Mouse (Mus musculus): ENCODE measurements at regions not wholly inside any gene's neighbourhood (a gene's known extent, or its start where the extent isn't known, plus 50 kb on each side); places are given as distances from the start of the nearest gene placed in this dataset.

- Histone ChIP-seq H3K9ac (ENCODE audit: insufficient read depth, low read depth, low read length, poor library complexity, severe bottlenecking) (no peak overlapping the region), H3K9me3 (ENCODE audit: control insufficient read depth, insufficient read depth, low read depth, low read length) (no peaks in the 10 kb centered on the region; the same call in 1 of the 2 replicates), H3K27ac (ENCODE audit: insufficient read depth, low read depth, low read length, poor library complexity, severe bottlenecking) (no peak overlapping the region), H3K36me3 (ENCODE audit: control insufficient read depth, insufficient read depth, low read length, poor library complexity, severe bottlenecking) (no peaks in the 10 kb centered on the region), H3K4me3 (ENCODE audit: insufficient read depth in 1 of 2, low read depth in 1 of 2, low read length in 2 of 2, poor library complexity in 1 of 2, severe bottlenecking in 1 of 2) (no peak overlapping the region), H3K4me1 (ENCODE audit: control insufficient read depth in 2 of 2, insufficient read depth in 2 of 2, low read length in 2 of 2, poor library complexity in 1 of 2) (peaks cover 11 to 27% of the 10 kb centered on the region in 2 experiments)
- TF ChIP-seq CHD2 (IDR thresholded peaks at IDR 0.05; ENCODE audit: low read depth, low read length) (no peak), ZC3H11A (IDR thresholded peaks at IDR 0.05; ENCODE audit: borderline replicate concordance, low read depth, low read length) (no peak), ZNF384 (IDR thresholded peaks at IDR 0.05; ENCODE audit: low read depth, low read length) (no peak), HCFC1 (IDR thresholded peaks at IDR 0.05; ENCODE audit: borderline replicate concordance, insufficient read depth, low read length) (no peak), MAFK (IDR thresholded peaks at IDR 0.05; ENCODE audit: insufficient read depth, low read depth, low read length) (no peak)
- in situ Hi-C loops (cut with MboI; ENCODE audit: low sequenced_read_pairs in 2 of 2, unreplicated experiment in 2 of 2) = no loop called here
- DNase-seq (ENCODE audit: low read depth, low spot score) = no peak
Measured at GRCm38 (mm10) chr1:88610810-88611209, 91.2 kb downstream of the Arl4c start.

GRCm38 (mm10) chr1:88608826-88609225 lies 93.2 kb downstream of the Arl4c start:
- H3K27ac ChIP-seq (ENCODE audit: insufficient read depth, low read depth, low read length, poor library complexity, severe bottlenecking) = peak overlapping the region; percentile 90
- H3K9ac ChIP-seq (ENCODE audit: insufficient read depth, low read depth, low read length, poor library complexity, severe bottlenecking) = peak overlapping the region; percentile 62; the same call in 1 of the 2 replicates
- DNase-seq (ENCODE audit: low read depth, low spot score) = peak; percentile 56
- no peaks in the 10 kb centered on the region for H3K36me3 ChIP-seq (ENCODE audit: control insufficient read depth, insufficient read depth, low read length, poor library complexity, severe bottlenecking)
- in situ Hi-C loops (cut with MboI; ENCODE audit: low sequenced_read_pairs in 2 of 2, unreplicated experiment in 2 of 2) = no loop called here
- TF ChIP-seq HCFC1 (IDR thresholded peaks at IDR 0.05; ENCODE audit: borderline replicate concordance, insufficient read depth, low read length) (no peak), CHD2 (IDR thresholded peaks at IDR 0.05; ENCODE audit: low read depth, low read length) (no peak; the same call in 1 of the 2 replicates), ZNF384 (IDR thresholded peaks at IDR 0.05; ENCODE audit: low read depth, low read length) (no peak), MAFK (IDR thresholded peaks at IDR 0.05; ENCODE audit: insufficient read depth, low read depth, low read length) (no peak), ZC3H11A (IDR thresholded peaks at IDR 0.05; ENCODE audit: borderline replicate concordance, low read depth, low read length) (no peak)
- peak overlapping the region; percentile 45 to 46; a peak in 3 of 4 replicates for H3K4me3 ChIP-seq (ENCODE audit: insufficient read depth in 1 of 2, low read depth in 1 of 2, low read length in 2 of 2, poor library complexity in 1 of 2, severe bottlenecking in 1 of 2)
- H3K4me1 ChIP-seq (ENCODE audit: control insufficient read depth in 2 of 2, insufficient read depth in 2 of 2, low read length in 2 of 2, poor library complexity in 1 of 2) = peaks cover 11 to 32% of the 10 kb centered on the region in 2 experiments
- no peaks in the 10 kb centered on the region; the same call in 1 of the 2 replicates for H3K9me3 ChIP-seq (ENCODE audit: control insufficient read depth, insufficient read depth, low read depth, low read length)

DNA sequence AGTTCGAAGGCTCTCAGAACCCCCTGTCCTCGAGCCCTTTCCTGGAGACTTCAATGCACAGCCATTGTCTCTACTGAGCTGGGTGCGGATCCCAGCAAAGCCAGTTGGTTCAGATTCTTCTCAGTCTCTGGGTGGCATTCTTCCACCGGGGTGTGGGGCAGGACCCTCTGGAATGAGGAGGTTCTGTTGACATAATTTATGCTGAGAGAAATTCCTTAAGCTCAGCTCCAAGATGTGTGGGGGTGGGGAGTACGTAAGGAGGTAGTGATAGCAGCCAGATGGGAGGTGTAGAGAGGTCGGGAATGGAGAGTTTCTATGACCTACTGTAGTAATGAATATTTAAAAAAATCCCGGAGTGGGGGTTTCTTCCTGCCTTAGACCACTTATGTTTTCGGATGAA lies 93.8 kb downstream of the Arl4c start:
- no peaks in the 10 kb centered on the region for H3K36me3 ChIP-seq (ENCODE audit: control insufficient read depth, insufficient read depth, low read length, poor library complexity, severe bottlenecking)
- H3K27ac ChIP-seq (ENCODE audit: insufficient read depth, low read depth, low read length, poor library complexity, severe bottlenecking) = peak overlapping the region; percentile 15; the same call in 1 of the 2 replicates
- in situ Hi-C loops (cut with MboI; ENCODE audit: low sequenced_read_pairs in 2 of 2, unreplicated experiment in 2 of 2) = no loop called here
- no peak for DNase-seq (ENCODE audit: low read depth, low spot score)
- no peaks in the 10 kb centered on the region; the same call in 1 of the 2 replicates for H3K9me3 ChIP-seq (ENCODE audit: control insufficient read depth, insufficient read depth, low read depth, low read length)
- TF ChIP-seq ZC3H11A (IDR thresholded peaks at IDR 0.05; ENCODE audit: borderline replicate concordance, low read depth, low read length) = no peak
- TF ChIP-seq CHD2 (IDR thresholded peaks at IDR 0.05; ENCODE audit: low read depth, low read length) = peak; percentile 74; the same call in 1 of the 2 replicates
- peak overlapping the region; percentile 45 to 46; a peak in 3 of 4 replicates for H3K4me3 ChIP-seq (ENCODE audit: insufficient read depth in 1 of 2, low read depth in 1 of 2, low read length in 2 of 2, poor library complexity in 1 of 2, severe bottlenecking in 1 of 2)
- peaks cover 9 to 32% of the 10 kb centered on the region in 2 experiments for H3K4me1 ChIP-seq (ENCODE audit: control insufficient read depth in 2 of 2, insufficient read depth in 2 of 2, low read length in 2 of 2, poor library complexity in 1 of 2)
- no peak overlapping the region for H3K9ac ChIP-seq (ENCODE audit: insufficient read depth, low read depth, low read length, poor library complexity, severe bottlenecking)

DNA sequence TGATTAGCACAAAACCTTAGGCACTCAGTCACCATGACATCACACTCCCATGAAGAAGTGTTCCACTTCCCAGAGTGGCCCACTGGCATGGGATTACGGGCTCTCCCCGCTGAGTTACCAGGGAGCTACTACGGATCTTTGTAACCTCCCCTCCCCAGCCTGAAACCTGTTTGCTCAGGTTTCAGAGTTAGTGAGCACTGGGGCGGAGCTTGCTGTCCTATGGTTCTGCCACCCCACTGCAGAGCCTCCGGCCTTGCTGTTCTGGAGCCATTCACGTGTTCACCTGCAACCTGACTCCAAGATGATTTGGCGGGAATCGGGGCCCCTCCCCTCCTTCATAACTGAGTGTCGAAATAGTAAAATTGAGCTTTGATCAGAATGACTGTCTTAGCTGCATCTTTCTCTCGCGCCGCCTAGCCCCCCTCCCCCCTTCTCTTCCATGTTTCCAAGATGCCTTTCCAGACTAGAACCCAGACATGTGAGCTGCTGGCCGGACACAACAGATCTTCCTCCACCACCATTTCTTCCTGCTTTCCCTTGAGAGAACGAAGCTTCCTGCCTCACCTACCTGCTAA lies 95.8 kb upstream of the Glrp1 start:
- TF ChIP-seq HCFC1 (IDR thresholded peaks at IDR 0.05; ENCODE audit: borderline replicate concordance, insufficient read depth, low read length) = no peak
- TF ChIP-seq CHD2 (IDR thresholded peaks at IDR 0.05; ENCODE audit: low read depth, low read length) = no peak
- TF ChIP-seq ZC3H11A (IDR thresholded peaks at IDR 0.05; ENCODE audit: borderline replicate concordance, low read depth, low read length) = no peak
- TF ChIP-seq MAFK (IDR thresholded peaks at IDR 0.05; ENCODE audit: insufficient read depth, low read depth, low read length) = no peak
- no peak for TF ChIP-seq ZNF384 (IDR thresholded peaks at IDR 0.05; ENCODE audit: low read depth, low read length)
- Histone ChIP-seq H3K9me3 (ENCODE audit: control insufficient read depth, insufficient read depth, low read depth, low read length) (no peaks in the 10 kb centered on the region), H3K27ac (ENCODE audit: insufficient read depth, low read depth, low read length, poor library complexity, severe bottlenecking) (peak overlapping the region; percentile 37; the same call in 1 of the 2 replicates), H3K4me3 (ENCODE audit: insufficient read depth in 1 of 2, low read depth in 1 of 2, low read length in 2 of 2, poor library complexity in 1 of 2, severe bottlenecking in 1 of 2) (no peak overlapping the region), H3K36me3 (ENCODE audit: control insufficient read depth, insufficient read depth, low read length, poor library complexity, severe bottlenecking) (no peaks in the 10 kb centered on the region), H3K4me1 (ENCODE audit: control insufficient read depth in 2 of 2, insufficient read depth in 2 of 2, low read length in 2 of 2, poor library complexity in 1 of 2) (peaks cover 8 to 35% of the 10 kb centered on the region in 2 experiments), H3K9ac (ENCODE audit: insufficient read depth, low read depth, low read length, poor library complexity, severe bottlenecking) (peak overlapping the region; percentile 16; the same call in 1 of the 2 replicates)
- in situ Hi-C loops (cut with MboI; ENCODE audit: low sequenced_read_pairs in 2 of 2, unreplicated experiment in 2 of 2) = no loop called here
- peak; percentile 55 for DNase-seq (ENCODE audit: low read depth, low spot score)

Measured in ES-E14 (cell line).